Mouse (Mus musculus): ENCODE results near the gene Vasp.

The Vasp gene

DNA sequence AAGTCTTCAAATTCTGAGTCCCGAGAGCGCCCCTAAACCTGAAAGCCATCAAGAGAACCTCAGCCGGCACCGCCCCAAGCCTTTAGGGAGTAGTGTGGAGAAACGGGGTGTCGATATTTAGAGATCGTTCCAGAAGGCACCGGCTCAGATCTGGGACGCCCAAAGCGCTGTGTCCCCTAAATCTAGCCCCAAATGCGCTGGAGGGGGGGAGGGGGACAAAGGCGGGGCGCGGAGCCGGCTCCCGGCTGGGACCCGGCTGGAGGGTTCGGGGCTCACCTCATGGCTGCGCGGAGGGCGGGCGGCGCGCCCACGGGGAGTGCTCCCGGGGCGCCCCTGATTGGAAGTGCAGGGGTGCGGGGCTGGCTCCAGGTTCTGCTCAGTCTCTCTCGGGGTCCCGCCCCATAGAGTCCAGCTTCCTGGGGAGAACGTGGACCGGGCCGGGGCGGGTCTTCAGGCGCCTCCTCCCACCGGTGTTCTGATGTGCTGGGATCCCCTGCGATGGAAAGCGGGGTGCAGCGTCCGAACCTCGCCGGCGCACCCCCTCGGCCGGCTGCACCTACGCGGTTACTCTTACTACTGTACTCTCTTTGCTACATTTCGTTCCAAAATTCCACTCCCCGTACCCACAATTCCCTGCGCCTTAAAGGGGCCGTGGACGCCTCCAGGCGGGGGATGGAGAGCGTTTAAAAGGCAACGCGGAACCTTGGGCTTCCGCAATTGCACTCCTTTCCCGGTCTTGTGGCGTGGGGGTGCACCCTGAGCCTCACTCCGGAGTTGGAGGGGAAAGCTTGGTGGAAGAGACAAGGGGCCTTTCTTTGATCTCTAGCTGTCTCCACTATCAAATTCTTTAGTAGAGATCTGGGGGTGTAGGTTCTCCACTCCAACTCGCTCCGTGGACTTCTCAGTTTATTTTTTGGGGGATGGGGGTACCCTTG, at the start of gene Vasp:
Gene Vasp (minus strand): TSS at position 580 of the 935 bp plus-strand sequence.
- peak; percentile 69 for DNase-seq

DNA sequence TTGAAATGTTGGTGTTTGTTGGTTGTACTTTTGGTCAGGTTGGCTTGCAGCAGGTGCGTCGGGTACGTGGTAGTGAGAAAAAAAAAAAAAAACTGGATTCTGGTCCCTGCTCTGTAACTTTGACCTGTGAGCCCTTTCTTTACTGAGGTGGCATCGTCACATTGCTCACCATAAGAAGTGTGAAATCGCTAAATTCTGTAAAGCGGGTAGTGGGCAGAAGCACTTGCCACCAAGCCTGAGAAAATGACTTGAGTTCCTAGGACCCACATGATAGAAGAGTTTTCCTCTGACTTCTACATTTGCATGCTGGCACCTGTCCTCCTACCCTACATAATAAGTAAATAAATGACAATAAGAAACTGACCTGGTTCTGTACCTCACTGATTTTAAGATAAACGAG, 49.0 kb upstream of the Vasp start:
- no peak for DNase-seq

DNA sequence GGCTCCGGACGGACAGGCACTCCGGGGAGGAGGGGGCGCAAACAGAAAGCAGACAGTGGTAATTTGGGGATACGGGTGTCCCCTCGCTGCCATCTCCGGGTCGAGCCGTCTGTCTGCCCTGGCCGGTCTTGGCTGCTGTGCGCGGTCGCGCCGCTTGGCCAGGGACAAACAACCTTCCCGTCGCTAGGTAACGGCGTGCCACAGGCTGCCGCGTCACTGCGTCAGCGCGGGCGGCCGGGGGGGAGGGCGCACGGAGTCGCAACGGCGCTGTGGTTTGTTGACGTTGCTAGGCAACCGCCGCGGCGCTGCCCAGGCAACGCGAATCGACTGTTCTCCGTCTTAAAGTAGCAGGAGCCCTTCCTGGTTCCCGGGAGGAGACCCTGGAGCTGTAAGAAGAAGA, 48.3 kb upstream of the Vasp start:
- DNase-seq: peak; percentile 93

DNA sequence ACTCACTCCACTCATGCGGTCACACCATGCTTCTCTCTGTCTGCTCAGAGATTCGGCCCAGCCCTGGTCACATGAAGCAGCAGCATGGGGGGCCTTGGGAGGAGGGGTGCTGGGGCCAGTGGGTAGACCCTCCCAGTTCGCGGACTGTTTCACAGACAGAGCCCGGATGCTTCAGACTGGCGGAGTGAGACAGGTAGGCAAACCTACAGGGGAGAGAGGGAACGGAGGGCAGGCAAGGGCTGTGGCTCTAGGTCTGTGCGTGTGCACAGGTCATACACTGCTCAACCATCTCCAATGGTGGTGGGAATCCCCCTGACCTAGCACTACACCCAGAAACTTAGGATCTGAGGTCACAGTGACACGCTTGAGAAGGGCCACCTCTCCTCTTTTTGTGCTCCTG, 47.8 kb upstream of the Vasp start:
- DNase-seq: no peak

DNA sequence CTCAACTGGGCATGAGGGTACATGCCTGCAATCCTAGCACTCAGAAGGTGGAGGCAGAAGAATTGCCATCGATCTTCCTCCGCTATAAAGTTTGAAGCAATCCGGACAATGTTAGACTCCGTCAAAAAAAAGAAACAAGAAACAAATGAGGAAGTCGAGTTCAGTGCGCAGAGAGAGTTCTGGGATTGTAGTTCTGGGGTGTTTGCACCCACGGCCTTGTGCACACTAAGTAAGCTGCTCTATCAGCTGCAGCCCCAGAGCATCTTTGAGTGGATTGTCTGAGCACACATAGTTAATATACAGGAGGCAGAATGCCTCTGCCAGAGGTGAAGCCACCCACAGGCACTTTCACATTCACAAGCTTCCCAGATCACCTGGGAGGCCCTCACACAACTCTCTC, 47.1 kb upstream of the Vasp start:
- no peak for DNase-seq

DNA sequence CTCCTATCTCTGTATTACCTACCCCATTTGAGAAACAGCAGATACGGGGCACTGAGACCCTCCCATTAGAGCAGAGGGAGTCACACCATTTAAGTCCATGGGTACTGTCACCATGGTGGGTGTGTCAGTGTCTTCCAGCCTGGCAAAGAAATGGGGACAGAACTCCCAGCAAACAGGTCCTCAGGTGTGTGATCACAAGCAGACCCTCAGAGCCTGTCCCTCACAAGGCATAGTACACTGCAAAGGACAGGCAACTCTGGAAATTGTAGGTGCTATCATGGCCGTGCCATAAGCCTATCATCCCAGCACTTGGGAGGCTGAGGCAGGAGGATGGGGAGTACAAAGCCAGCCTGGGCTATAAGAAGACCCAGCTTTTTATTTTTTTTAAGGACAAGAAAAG, 46.6 kb upstream of the Vasp start:
- no peak for DNase-seq

DNA sequence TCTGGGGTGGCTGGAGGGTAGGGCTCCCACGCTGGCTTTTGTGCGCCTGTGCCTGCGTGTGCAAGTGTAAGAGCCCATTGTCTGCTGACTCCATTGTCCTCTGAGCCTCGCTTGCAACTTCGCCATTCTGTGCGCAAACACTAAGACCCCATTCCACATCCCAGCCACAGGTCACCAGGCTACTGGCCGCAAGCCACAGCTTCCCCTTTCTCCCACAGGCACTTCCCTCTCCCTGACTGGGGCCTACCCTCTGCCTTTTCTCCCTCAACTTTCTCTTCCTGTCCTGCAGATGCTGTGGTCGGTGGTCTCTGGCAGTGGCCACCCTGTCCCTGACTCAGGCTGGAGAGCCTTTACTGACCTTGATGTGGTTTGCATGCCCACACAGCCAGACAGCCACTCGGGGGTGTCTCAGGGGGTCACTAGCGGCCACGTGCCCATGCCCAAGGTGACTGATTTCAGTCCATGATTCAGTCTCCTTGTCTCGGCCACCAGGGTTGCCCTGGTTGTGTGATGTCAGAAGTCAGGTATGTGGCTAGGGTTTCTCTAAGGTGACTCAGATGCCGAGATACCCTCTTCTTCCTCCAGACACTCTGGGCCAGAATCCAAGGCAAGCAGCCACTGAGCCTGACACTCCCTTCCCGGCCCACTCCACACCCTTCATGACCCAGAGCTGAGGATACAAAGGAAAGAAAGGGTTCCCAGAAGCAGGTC, 45.0 kb upstream of the Vasp start:
- no peak for DNase-seq

DNA sequence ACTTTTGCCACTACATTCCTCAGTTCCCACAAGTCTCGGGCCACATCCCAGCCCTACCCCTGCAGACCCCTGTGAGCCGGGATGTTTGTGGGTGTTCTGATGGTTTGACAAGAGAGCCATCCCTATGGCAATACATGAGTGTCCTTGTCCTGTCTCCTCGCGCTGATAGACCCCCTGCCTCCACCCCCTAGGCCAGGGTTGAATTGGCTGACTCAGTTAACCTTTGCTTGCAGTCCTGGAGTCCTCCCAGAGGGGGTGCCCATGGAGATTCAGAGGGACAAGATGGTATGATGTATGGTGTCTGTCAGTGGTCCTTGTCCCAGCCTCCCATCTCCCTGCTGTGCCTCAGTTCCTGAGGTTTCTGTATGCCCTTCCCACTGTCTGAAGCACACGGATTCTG, 42.4 kb upstream of the Vasp start:
- no peak for DNase-seq

DNA sequence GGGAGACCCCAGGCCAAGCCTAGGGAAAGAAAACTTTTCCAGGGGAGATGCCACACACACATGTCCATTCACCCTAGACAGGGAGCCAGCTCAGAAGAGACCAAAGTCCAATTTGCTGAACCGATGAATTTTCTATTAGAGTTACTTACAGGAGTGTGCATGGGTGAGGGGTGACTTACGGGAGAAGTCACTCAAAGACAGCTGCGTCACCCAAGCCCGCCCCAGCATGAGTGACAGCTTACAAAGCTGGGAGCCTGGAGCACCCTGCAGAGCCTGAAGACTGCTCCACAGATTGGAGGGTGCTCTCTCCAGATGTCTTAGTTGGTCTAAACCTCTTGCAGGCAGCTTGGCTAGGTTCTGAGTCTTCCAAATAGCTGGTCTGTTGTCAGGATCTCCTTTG, 40.4 kb upstream of the Vasp start:
- no peak for DNase-seq

DNA sequence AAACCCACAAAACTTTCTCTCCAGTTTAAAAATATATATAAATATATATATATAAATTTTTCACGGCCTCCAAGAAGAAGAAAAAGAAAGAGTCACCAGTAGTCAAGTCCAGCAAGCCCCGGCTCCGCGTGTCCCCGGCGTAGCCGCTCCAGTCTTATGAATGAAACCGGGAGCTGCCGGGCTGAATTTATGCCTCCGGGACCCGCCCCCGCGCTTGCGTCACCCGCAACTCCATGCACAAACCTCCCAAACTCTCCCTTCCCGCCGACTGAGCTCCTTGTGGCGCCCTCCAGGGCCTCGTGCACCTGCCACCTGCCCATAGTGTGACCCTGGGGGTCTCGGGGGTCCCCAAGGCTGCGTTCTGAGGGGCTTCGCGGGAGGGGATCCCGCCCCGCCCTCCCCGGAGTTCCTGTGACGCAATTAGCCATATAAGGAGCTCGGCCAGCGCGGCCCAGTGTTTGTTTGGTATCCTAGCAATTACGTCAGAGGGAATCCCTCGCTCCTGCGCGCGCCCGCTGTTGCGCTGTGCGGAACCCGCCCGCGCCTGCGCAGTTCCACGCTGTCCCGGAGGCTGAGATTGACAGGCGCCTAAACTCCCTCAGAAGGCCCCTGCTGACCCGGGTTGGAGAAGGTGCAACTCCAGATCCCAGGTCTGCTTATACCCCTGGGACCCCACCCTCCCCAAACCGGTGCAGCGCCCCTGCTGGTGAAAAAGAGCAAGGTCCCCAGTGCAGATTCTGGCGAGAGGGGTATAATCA, 38.4 kb upstream of the Vasp start, which contains the start of gene Fosb:
Gene Fosb (minus strand): TSS at position 168 of the 758 bp plus-strand sequence.
- DNase-seq: peak; percentile 96

DNA sequence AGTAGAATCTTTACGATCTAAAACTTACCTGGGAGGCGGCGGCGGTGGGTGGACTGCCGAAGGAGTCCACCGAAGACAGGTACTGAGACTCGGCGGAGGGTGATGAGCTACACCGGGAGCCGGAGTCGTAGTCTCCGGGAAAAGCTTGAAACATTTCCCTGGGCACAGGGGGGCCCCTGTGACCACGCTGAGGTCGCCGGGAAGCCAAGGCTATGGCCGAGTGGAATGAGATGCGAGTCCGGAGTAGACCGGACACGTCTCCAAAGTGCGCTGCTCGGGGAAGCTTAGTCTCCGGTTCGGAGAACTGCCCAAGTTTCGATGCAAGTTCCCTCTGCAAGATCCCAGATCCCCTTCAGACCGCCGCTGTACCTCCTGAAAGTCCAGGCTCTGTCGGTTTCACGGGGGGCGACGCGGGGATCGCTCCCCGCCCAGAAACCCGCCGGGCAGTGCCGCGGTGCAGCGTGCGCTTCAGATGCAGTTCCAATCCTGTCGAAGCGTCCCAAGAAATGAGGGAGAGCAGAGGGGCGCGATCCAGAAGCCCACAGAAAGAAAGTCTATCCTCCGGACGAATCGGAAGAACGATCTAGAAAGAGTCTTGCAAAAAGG, 37.8 kb upstream of the Vasp start:
- no peak for DNase-seq

DNA sequence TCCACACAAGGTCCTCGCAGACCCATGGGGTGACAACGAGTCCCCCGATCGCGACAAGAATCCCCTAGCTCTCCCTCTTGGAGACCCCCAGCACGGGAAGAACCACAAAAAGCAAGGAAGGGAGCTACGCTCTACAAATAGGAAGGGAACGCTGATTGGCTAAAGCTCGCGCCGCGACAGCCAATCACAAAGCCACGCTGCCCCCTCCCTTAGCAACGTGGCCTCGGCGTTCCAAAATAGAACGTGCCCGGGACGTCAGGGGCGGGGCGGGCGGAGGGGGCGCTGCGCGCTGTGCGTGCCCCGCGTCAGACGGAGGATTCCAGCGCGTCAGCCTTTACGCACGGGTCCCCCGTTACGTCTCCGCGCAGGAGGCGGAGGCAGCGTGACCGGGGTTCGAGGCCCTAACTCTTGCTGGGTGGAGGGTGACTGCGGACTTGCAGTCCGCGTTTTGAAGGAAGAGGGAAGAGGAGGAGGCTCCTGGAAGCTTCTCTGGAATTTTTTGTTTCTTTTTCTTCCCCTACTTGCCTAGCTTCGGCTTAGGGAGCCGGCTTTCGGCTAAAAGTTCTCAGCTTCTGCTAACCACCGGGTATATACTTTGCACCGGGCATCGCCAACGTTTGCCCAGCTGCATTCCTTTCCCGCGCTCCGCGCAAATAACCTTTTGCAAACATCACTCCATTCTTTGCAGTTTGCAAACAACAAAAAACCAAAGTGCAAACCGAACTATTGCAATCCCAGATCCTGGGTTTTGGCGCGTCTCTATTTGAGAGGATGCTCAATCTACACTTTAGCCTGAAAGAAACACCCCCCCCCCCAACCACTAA, 37.0 kb upstream of the Vasp start:
- peak; percentile 95 for DNase-seq

DNA sequence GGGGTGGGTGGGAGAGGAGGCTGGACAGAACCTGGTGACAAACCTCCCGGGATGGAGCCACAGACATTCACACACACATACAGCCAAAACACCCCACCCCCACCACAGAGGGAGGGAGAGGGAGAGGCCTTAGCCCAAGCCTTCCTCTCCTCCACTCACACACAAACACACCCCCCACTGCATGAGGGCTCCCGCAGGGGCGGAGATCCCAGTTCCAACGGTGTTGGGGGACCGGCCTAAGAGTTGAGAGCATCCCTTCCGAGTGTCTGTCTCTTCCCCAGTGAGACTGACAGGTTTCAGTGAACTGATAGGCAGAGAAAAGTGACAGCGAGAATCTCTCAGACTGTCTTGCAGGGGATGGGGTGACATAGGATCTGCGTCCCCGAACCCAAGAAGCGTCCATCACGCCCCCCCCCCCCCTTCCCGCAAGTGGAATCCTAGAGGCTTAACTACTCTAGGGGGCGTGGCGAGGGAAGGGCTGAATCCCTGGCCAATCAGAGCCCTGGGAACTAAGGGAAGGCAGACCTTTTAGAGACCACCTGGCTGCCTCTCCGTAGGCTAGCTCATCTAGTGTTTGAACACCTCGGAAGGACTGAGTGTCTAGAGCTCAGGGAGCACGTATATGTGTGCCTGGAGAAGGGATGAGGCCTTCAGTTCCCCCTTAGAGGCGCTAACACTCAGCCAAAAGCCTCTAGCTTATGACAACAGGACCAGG, 36.3 kb upstream of the Vasp start:
- DNase-seq: peak; percentile 65

DNA sequence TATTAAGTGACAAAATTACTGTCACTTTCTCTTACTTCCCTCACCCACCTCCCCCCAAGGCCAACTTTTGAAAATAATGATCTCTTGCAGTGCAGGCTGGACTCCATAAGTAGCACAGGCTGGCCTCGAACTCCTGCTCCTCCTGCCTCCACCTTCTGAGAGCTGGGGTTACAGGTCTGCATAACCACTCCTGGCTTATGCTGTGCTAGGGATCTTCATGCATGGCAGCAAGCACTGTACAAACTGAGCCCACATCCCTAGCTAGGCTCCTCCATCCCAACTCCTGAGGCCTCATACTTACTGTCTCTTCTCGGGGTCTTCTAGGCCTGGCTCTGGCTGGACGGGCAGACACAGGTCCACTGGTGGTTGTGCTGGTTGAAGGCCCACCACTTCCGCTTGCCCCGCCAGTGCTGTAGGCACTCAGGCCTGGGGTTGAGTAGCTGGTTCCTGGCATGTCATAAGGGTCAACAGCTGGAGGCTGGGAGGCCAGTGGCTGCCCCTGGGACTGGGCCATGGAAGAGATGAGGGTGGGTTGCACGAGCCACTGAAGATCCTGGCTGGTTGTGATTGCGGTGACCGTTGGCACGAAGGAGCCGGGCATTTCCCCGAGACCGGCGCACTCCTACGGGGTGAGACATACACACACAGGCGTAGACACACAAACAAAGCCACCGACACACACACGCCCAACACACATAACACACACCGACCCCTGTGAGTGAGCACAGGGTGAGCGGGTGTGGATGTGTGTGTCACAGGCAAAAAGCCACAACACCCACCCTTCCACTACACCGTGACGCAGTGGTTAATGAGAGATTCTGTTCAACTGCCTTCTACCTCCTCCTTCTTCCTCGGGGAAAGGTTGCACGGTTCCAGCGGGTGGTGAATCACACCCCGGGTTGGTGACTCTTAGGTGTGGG, 35.5 kb upstream of the Vasp start:
- no peak for DNase-seq

DNA sequence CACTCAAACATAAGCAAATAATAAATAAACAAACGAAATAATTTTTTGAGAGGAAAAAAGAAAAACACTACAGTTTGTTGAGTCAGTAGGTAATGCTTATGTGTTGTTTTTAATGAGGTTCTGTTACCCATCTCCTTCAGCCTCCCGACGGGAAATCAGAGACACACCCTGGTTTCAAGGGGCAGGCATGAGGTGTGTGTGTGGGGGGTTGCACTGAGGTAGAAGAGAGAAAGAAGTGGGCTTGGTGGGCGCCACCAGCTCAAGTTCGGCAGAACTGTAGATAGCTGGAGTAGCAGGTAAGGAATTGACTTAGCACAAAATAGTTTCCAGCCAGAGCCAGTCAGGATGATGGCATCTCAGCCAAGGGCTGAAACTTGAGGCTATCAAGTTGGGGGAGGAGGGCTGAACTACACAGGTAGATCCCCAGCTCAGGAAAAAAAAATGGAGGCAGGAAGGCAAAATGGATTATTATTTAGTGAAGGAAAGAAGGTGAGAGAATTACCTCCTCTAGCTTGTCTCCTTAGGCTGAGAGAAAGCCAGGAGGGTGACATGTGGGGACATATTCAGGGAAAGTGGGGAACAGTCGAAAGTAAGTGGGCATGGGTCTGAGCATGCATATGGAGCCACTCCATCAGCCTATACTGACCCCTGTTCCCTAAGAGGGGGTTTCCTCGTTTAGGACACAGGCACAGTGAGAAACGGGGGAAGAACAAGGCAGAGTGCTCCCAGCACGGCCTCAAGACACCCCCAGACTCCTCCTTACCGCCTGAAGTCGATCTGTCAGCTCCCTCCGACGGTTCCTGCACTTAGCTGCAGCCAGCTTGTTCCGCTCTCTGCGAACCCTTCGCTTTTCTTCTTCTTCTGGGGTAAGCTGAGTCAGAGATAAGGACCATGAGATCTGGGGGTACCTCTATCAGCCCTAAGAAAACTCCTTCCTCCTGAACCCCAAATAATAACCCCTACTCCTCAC, 34.5 kb upstream of the Vasp start:
- no peak for DNase-seq

DNA sequence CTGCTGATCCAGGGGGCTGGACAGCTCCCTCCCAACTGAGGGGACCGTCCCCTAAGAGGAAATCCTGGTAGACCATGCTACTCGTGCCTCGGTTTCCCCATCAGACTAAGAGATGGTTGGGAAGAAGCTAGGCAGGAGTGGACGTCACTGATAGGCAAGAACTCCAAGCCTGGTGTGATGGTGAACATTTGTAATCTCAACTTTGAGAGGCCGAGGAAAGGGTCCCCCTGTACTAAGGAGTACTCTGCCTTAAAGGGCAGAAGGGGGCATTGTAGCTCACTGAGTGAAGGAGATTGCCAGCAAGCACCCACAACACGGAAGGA, 33.8 kb upstream of the Vasp start:
- no peak for DNase-seq

DNA sequence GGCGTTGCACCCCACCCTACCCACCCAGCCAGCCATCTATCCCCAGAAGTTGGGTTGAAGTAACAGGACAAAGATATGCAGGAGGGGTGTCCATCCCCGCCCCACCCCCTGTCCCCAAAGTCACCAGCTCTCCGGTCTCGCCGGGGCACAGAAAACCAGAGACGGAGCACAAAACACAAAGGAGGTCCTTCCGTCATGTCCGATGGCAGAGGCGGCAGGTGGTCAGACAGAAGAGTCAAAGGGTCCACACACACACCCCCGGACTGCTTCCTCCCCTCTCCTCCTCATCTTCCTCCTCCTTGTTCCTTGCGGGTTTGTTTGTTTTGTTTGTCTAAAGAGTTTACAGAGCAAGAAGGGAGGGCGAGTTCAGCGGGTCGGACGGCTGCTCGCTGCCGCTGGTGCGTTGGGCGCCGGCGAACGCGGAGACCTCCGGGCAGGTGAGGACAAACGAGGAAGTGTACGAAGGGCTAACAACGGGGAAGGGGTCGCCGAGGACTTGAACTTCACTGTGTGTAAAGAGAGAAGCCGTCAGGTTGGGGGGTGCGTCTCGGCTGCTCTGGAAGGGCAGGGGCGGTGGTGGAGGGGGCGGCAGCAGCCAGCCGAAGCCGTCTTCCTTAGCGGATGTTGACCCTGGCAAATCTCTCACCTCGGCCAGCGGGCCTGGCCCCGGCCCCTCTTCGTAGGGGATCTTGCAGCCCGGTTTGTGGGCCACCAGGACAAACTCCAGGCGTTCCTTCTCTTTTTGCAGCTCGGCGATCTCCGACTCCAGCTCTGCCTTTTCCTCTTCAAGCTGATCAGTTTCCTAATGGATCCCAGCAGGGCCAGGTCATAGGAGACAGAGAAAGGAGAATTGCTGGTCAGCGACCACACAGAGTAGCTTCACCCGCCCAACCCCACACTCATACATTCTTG, 33.1 kb upstream of the Vasp start:
- no peak for DNase-seq

DNA sequence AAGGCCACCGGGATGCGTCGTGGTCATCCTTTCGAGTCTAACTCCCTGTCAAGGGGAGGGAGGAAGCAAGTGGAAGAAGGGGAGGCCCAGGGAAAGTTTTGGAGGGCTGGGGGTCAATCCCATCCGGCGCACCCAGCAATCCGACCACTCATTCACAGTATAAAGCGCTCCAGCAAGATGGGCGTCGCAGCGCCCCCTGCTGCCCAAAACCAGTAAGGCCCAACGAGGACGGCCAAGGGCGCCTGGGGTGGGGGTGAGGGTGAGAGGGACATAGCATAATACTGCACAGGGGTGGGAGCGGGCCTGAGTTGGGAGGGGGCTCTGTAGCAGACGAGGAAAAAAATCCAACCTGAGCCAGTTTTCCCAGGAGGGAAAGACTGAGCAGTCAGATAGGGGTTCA, 32.2 kb upstream of the Vasp start:
- DNase-seq: peak; percentile 72

All from right cerebral cortex, postnatal 4 days (tissue).